Comparison of ENCODE assay signal across 22 mouse cellular contexts in genomic region chr5:22191784-22192183, GRCm38 (mm10).
DNase-seq lines count a peak whose midpoint lies in the region; ATAC-seq and TF ChIP-seq lines count a peak whose summit lies in the region.
"Had no signal": no experiment of that assay in that cellular context is flagged by ENCODE, and none has a peak within 500 bp of the region (broad histone marks: within the 10 kb centered on the region; RNA-seq: fewer than 3 reads in every experiment).

No protein-coding gene starts in this region.

- no peak overlapping the region for H3K27ac ChIP-seq in hindbrain, postnatal 0 days
- no peak overlapping the region for H3K27ac ChIP-seq in hindbrain, embryonic 16.5 days (ENCODE audit: low read depth, low read length)
- no peak overlapping the region for H3K27ac ChIP-seq in midbrain, embryonic 14.5 days (replicated peaks; ENCODE audit: low read depth, low read length)
- H3K27ac ChIP-seq in midbrain, embryonic 13.5 days, result no peak overlapping the region
- H3K27ac ChIP-seq: forebrain, embryonic 13.5 days; heart, embryonic 13.5 days; hindbrain, embryonic 15.5 days; intestine, embryonic 15.5 days had no signal

- no peaks in the 10 kb centered on the region for H3K36me3 ChIP-seq in hindbrain, postnatal 0 days (ENCODE audit: insufficient read depth, low read length)
- H3K36me3 ChIP-seq in hindbrain, embryonic 16.5 days (ENCODE audit: control insufficient read depth, insufficient read depth, low read length), result no peaks in the 10 kb centered on the region
- no peaks in the 10 kb centered on the region for H3K36me3 ChIP-seq in midbrain, embryonic 14.5 days (ENCODE audit: control insufficient read depth, insufficient read depth, low read length)
- no peaks in the 10 kb centered on the region for H3K36me3 ChIP-seq in midbrain, embryonic 13.5 days
- H3K36me3 ChIP-seq: G1E; heart, embryonic 13.5 days; hindbrain, embryonic 15.5 days; intestine, embryonic 15.5 days had no signal

- no peaks in the 10 kb centered on the region for H3K4me1 ChIP-seq in hindbrain, postnatal 0 days (ENCODE audit: insufficient read depth, low read length)
- H3K4me1 ChIP-seq in hindbrain, embryonic 16.5 days (ENCODE audit: control insufficient read depth, insufficient read depth, low read depth, low read length), result peaks cover 5% of the 10 kb centered on the region
- peaks cover 29% of the 10 kb centered on the region for H3K4me1 ChIP-seq in midbrain, embryonic 14.5 days (ENCODE audit: control insufficient read depth, insufficient read depth, low read length)
- H3K4me1 ChIP-seq in midbrain, embryonic 13.5 days (replicated peaks), result peaks cover 40% of the 10 kb centered on the region
- H3K4me1 ChIP-seq: intestine, embryonic 15.5 days had no signal

- 0 out of 2 replicates have a peak, but pooled peaks have one; percentile 36 for ATAC-seq in hindbrain, postnatal 0 days
- ATAC-seq in hindbrain, embryonic 16.5 days, result no peak
- ATAC-seq in midbrain, embryonic 14.5 days (ENCODE audit: low FRiP score, low TSS enrichment), result 0 out of 2 replicates have a peak, but pooled peaks have one; percentile 41
- no peak for ATAC-seq in midbrain, embryonic 13.5 days
- ATAC-seq: CD4-positive, CD25-positive, alpha-beta regulatory T cell, adult 4 months; forebrain, embryonic 13.5 days; intestine, embryonic 15.5 days had no signal

- peak; percentile 9 for DNase-seq in embryo, embryonic 11 days
- no peak for DNase-seq in embryo, embryonic 9.5 days (ENCODE audit: extremely low spot score)
- DNase-seq in hindbrain, postnatal 0 days (ENCODE audit: low spot score), result no peak
- DNase-seq in midbrain, embryonic 14.5 days, result peak; percentile 48
- peak; percentile 14 for DNase-seq in fat pad, adult 2 months (ENCODE audit: extremely low read depth, low read depth, low spot score)
- no peak for DNase-seq in gastrocnemius, postnatal 25 days
- DNase-seq: adrenal gland, postnatal 10 days; B cell, adult 2 months; cerebellum, adult 11-12 months; cerebellum, adult 9-10 months; cerebellum, postnatal 25 days; gastrocnemius, postnatal 14 days; heart, adult 11 months; heart, postnatal 36 days had no signal

- WGBS in hindbrain, postnatal 0 days, result 56% methylated on average over 7 of the region's 7 CpGs
- 52% methylated on average over 7 of the region's 7 CpGs for WGBS in hindbrain, embryonic 16.5 days
- 45% methylated on average over 7 of the region's 7 CpGs for WGBS in midbrain, embryonic 14.5 days
- WGBS in midbrain, embryonic 13.5 days, result 56% methylated on average over 7 of the region's 7 CpGs

- no peak for TF ChIP-seq CTCF in hindbrain, postnatal 0 days (IDR thresholded peaks at IDR 0.05; ENCODE audit: low read depth)

- H3K9me3 ChIP-seq in hindbrain, postnatal 0 days (ENCODE audit: low read length), result no peaks in the 10 kb centered on the region
- H3K9me3 ChIP-seq in hindbrain, embryonic 16.5 days (ENCODE audit: control insufficient read depth, low read length), result no peaks in the 10 kb centered on the region
- no peaks in the 10 kb centered on the region for H3K9me3 ChIP-seq in midbrain, embryonic 14.5 days (ENCODE audit: control insufficient read depth, low read length)
- H3K9me3 ChIP-seq in midbrain, embryonic 13.5 days, result no peaks in the 10 kb centered on the region
- H3K9me3 ChIP-seq: forebrain, embryonic 13.5 days; G1E; heart, embryonic 13.5 days; hindbrain, embryonic 15.5 days; intestine, embryonic 15.5 days had no signal

- no peak overlapping the region for H3K9ac ChIP-seq in hindbrain, postnatal 0 days (replicated peaks; ENCODE audit: low read length)
- H3K9ac ChIP-seq in hindbrain, embryonic 16.5 days (ENCODE audit: low read depth, low read length), result no peak overlapping the region
- no peak overlapping the region for H3K9ac ChIP-seq in midbrain, embryonic 14.5 days (replicated peaks; ENCODE audit: low read length)
- no peak overlapping the region for H3K9ac ChIP-seq in midbrain, embryonic 13.5 days (replicated peaks)
- H3K9ac ChIP-seq: forebrain, embryonic 13.5 days; heart, embryonic 13.5 days; hindbrain, embryonic 15.5 days; intestine, embryonic 15.5 days had no signal

- no peak overlapping the region for H3K4me2 ChIP-seq in hindbrain, postnatal 0 days (ENCODE audit: low read depth, low read length)
- no peak overlapping the region for H3K4me2 ChIP-seq in hindbrain, embryonic 16.5 days (ENCODE audit: low read length)
- H3K4me2 ChIP-seq in midbrain, embryonic 14.5 days (ENCODE audit: low read length), result no peak overlapping the region
- H3K4me2 ChIP-seq in midbrain, embryonic 13.5 days (replicated peaks), result no peak overlapping the region
- H3K4me2 ChIP-seq: forebrain, embryonic 13.5 days; heart, embryonic 13.5 days; hindbrain, embryonic 15.5 days; intestine, embryonic 15.5 days had no signal

- H3K27me3 ChIP-seq in hindbrain, postnatal 0 days (ENCODE audit: insufficient read depth, low read length), result no peaks in the 10 kb centered on the region
- H3K27me3 ChIP-seq in hindbrain, embryonic 16.5 days (replicated peaks; ENCODE audit: control insufficient read depth, insufficient read depth, low read length), result no peaks in the 10 kb centered on the region
- no peaks in the 10 kb centered on the region for H3K27me3 ChIP-seq in midbrain, embryonic 14.5 days (ENCODE audit: control insufficient read depth, insufficient read depth, low read length)
- no peaks in the 10 kb centered on the region for H3K27me3 ChIP-seq in midbrain, embryonic 13.5 days
- H3K27me3 ChIP-seq: forebrain, embryonic 13.5 days; heart, embryonic 13.5 days; hindbrain, embryonic 15.5 days; intestine, embryonic 15.5 days had no signal

- H3K4me3 ChIP-seq in hindbrain, postnatal 0 days (ENCODE audit: low read length), result no peak overlapping the region
- H3K4me3 ChIP-seq in hindbrain, embryonic 16.5 days (ENCODE audit: low read length), result no peak overlapping the region
- H3K4me3 ChIP-seq in midbrain, embryonic 14.5 days (replicated peaks; ENCODE audit: low read depth, low read length), result no peak overlapping the region
- H3K4me3 ChIP-seq in midbrain, embryonic 13.5 days (replicated peaks), result no peak overlapping the region
- H3K4me3 ChIP-seq: forebrain, embryonic 13.5 days; heart, embryonic 13.5 days; hindbrain, embryonic 15.5 days; intestine, embryonic 15.5 days had no signal

Comparison
In these comparisons a context has a peak if more than half of its experiments do, and no peak if none do; other contexts are left out.
1. DNase-seq: peak in embryo, embryonic 11 days (single experiment), midbrain, embryonic 14.5 days (single experiment) and fat pad, adult 2 months (single experiment); none in embryo, embryonic 9.5 days (single experiment), hindbrain, postnatal 0 days (single experiment) and gastrocnemius, postnatal 25 days (single experiment).
2. ATAC-seq: peak in hindbrain, postnatal 0 days (single experiment) and midbrain, embryonic 14.5 days (single experiment); none in hindbrain, embryonic 16.5 days (single experiment) and midbrain, embryonic 13.5 days (single experiment).